Mouse (Mus musculus) embryonic facial prominence, embryonic 11.5 days (tissue): ENCODE measurements around the gene Poc1b. TPM values are rescaled to one million over a fixed set of nuclear protein-coding genes. Genes with fewer than 3 reads are reported as not detected.
A peak's percentile ranks its signal among the peaks of the same experiment; 100 is the strongest.

ENCODE experiments used
- ATAC-seq: fragments of 200-750 bp; cut with Nextera tagmentation; replicated peaks from 2 replicates; pipeline ENCODE4 v1.8.0; 2017; ENCODE audit warnings: low read depth; ENCODE audit not compliant: insufficient number of reproducible peaks, low FRiP score, low TSS enrichment
- DNase-seq: peaks from one replicate; pipeline ENCODE4 v3.0.0-alpha.2; 2015; ENCODE audit warnings: low spot score
- H3K27ac ChIP-seq: fragments of 300-500 bp; sonication (generic); replicated peaks from 2 replicates; pipeline ENCODE4 v1.5.1; 2014; ENCODE audit warnings: mild to moderate bottlenecking, low read depth, low read length, control low read depth
- H3K27me3 ChIP-seq: fragments of 300-500 bp; sonication (generic); 2 replicates; pipeline ENCODE4 v1.6.1; 2014; ENCODE audit warnings: mild to moderate bottlenecking, low read length, moderate library complexity, mixed read lengths; ENCODE audit not compliant: control insufficient read depth, insufficient read depth
- H3K36me3 ChIP-seq: fragments of 300-500 bp; sonication (generic); replicated peaks from 2 replicates; pipeline ENCODE4 v1.6.1; 2014; ENCODE audit warnings: low read depth, mild to moderate bottlenecking, low read length, moderate library complexity, mixed read lengths; ENCODE audit not compliant: control insufficient read depth, insufficient read depth
- H3K4me1 ChIP-seq: fragments of 300-500 bp; sonication (generic); 2 replicates; pipeline ENCODE4 v1.6.1; 2014; ENCODE audit warnings: low read length, mixed read lengths; ENCODE audit not compliant: control insufficient read depth, insufficient read depth
- H3K4me2 ChIP-seq: fragments of 300-500 bp; sonication (generic); 2 replicates; pipeline ENCODE4 v1.6.1; 2014; ENCODE audit warnings: low read depth, mild to moderate bottlenecking, control low read depth, low read length, moderate library complexity
- H3K4me3 ChIP-seq: fragments of 300-500 bp; sonication (generic); 2 replicates; pipeline ENCODE4 v1.5.1; 2014; ENCODE audit warnings: low read depth, low read length, control low read depth
- H3K9ac ChIP-seq: fragments of 300-500 bp; sonication (generic); replicated peaks from 2 replicates; pipeline ENCODE4 v1.6.1; 2014; ENCODE audit warnings: mild to moderate bottlenecking, control low read depth, low read length
- H3K9me3 ChIP-seq: fragments of 300-500 bp; sonication (generic); replicated peaks from 2 replicates; pipeline ENCODE4 v1.6.1; 2016; ENCODE audit warnings: mild to moderate bottlenecking, low read length, inconsistent platforms, mixed read lengths; ENCODE audit not compliant: control insufficient read depth
- WGBS: fragments of 180-500 bp; shearing (Covaris S2); extraction: QIAGEN DNeasy Blood & Tissue Kit; methylation state at CpG from one replicate; pipeline ENCODE4 v1.1.7; 2014; 5-methylcytosine and 5-hydroxymethylcytosine counted together
- polyA plus RNA-seq: library from polyadenylated mRNA; unstranded; fragments of >200 nt; fragmentation: Nextera tagmentation; extraction: Ambion mirVana; gene quantifications from 2 replicates; pipeline ENCODE4 v1.2.1, GENCODE M21; 2014

Gene Poc1b
- polyA plus RNA-seq, 1 experiment from 2014 or later: 42.0 TPM

DNA sequence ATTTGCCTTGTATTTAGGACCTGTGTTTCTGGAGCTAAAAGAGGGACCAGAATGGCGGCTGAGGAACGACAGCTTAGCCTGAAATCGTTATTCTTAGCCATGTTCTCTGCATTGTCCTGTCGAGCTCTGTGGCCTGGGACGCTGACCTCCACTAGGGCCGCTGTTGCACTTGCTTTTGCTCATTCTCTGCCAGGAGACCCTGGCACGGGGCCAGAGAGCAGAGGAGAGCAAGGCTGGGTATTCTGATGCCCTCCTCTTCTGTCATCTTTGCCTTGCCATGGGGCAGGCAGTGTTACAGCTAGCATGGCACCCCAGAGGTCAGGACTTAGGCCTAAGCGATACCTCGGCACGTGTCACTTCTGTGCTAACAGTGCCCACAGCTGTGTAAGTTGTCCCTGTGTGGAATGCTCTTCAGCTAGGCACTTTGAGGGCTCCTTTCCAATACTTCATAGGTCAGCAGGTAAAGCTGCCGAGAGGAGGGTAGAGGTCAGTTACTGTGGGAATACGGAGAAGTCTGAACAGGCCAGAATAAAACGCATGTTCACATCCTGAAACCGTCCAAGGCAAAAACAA lies 23.3 kb upstream of the Poc1b start:
- WGBS: 91% methylated on average over 14 of the region's 14 CpGs
- Histone ChIP-seq H3K36me3 (no peaks in the 10 kb centered on the region), H3K4me1 (no peaks in the 10 kb centered on the region), H3K27ac (no peak overlapping the region), H3K4me2 (no peak overlapping the region), H3K4me3 (no peak overlapping the region), H3K9me3 (no peaks in the 10 kb centered on the region), H3K9ac (no peak overlapping the region), H3K27me3 (no peaks in the 10 kb centered on the region)
- DNase-seq: no peak
- ATAC-seq: no peak

GRCm38 (mm10) chr10:99084397-99085239 lies 22.2 kb upstream of the Poc1b start:
- ATAC-seq: 0 out of 2 replicates have a peak, but pooled peaks have one; percentile 44
- Histone ChIP-seq H3K36me3 (no peaks in the 10 kb centered on the region), H3K27me3 (no peaks in the 10 kb centered on the region), H3K4me3 (no peak overlapping the region), H3K27ac (no peak overlapping the region), H3K4me2 (no peak overlapping the region), H3K9me3 (no peaks in the 10 kb centered on the region), H3K4me1 (no peaks in the 10 kb centered on the region), H3K9ac (no peak overlapping the region)
- DNase-seq: peak; percentile 92
- 47% methylated on average over 23 of the region's 23 CpGs for WGBS

DNA sequence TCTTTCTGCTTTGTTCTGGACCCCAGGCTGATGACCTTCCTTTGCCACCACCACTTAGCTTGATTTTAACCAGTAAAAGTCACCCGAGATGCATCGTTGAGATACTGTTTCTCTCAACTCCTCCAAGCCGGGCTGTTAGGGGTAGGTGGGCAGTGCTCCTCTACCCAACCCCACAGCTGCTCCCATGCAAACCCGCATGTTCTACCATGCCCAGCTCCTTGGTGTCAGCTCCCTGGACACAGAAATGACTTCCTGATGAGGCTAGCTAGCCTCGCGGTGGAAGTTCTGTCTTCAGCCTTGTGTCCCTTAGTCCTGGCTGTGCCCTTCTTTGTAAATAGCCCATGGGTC lies 21.6 kb upstream of the Poc1b start:
- Histone ChIP-seq H3K27me3 (no peaks in the 10 kb centered on the region), H3K9ac (no peak overlapping the region), H3K4me1 (no peaks in the 10 kb centered on the region), H3K9me3 (no peaks in the 10 kb centered on the region), H3K4me3 (no peak overlapping the region), H3K27ac (no peak overlapping the region), H3K36me3 (no peaks in the 10 kb centered on the region), H3K4me2 (no peak overlapping the region)
- ATAC-seq: no peak; the same call in 1 of the 2 replicates
- no peak for DNase-seq
- 55% methylated on average over 6 of the region's 6 CpGs for WGBS

DNA sequence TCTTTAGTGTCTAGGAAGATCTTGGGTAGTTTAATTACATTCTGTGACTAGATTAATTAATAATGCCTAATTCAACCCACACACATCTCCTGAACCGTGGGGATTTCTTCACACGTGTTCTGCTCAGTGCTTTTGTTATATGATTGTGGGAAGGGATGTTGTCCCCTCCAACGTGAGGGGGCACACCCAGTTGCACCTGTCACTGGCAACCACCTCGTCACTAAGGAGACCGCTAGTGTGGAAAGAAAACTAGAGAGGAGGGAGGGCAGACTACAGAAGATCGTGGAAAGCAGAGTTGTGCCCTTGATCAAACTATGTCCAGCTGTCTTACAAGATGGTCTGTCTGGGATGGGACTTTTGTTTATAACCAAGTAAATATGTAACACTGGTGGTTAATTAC lies 20.8 kb upstream of the Poc1b start:
- no peaks in the 10 kb centered on the region for H3K4me1 ChIP-seq
- no peaks in the 10 kb centered on the region for H3K27me3 ChIP-seq
- no peak for ATAC-seq
- no peak overlapping the region for H3K27ac ChIP-seq
- no peak for DNase-seq
- H3K9ac ChIP-seq: no peak overlapping the region
- no peak overlapping the region for H3K4me2 ChIP-seq
- WGBS: 70% methylated on average over 6 of the region's 6 CpGs
- H3K36me3 ChIP-seq: no peaks in the 10 kb centered on the region
- H3K4me3 ChIP-seq: no peak overlapping the region
- no peaks in the 10 kb centered on the region for H3K9me3 ChIP-seq

DNA sequence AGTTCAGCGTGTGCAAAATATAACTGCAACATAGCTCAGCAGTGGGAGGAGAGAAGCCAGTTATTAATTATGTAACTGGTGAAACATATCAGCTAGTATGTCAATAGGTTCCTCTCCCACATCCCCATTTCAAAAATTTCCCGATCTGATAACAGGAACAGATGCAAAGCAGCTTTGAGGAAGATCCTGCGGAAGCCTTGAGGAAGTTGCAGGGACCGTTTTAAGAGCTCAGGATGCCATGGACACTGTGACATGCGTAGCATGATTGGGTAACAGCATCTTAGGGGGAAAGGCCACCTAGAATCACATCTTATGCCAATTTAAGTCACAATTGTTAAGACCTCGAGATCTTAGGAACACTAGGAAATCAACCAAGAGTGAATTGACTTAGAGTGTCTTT lies 16.9 kb upstream of the Poc1b start:
- Histone ChIP-seq H3K9ac (no peak overlapping the region), H3K4me1 (no peaks in the 10 kb centered on the region), H3K36me3 (no peaks in the 10 kb centered on the region), H3K9me3 (no peaks in the 10 kb centered on the region), H3K4me2 (no peak overlapping the region), H3K27ac (no peak overlapping the region), H3K27me3 (no peaks in the 10 kb centered on the region), H3K4me3 (no peak overlapping the region)
- DNase-seq: no peak
- WGBS: 82% methylated on average over 6 of the region's 6 CpGs
- no peak for ATAC-seq

DNA sequence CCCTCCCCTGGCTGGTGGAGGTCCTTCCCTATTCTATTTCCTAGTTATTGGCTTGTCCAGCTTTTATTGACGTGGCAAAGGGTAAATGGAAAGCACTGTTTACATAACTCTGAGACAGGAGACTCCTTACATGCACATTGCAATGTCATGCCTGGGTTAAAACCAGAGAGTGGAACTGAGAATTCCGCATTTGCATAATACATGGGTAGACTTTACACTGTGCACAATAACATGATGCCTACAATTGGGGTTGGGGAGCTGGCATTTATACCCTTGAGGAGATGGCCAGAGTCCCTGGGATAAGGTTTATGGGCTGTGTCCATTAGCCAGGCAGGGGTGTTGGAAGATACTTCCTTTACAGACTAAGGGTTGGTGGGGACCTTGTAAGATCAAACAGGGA lies 13.5 kb upstream of the Poc1b start:
- Histone ChIP-seq H3K27ac (no peak overlapping the region), H3K36me3 (no peaks in the 10 kb centered on the region), H3K27me3 (no peaks in the 10 kb centered on the region), H3K9ac (no peak overlapping the region), H3K9me3 (no peaks in the 10 kb centered on the region), H3K4me1 (no peaks in the 10 kb centered on the region), H3K4me3 (no peak overlapping the region), H3K4me2 (no peak overlapping the region)
- ATAC-seq: no peak
- 62% methylated on average over 2 of the region's 2 CpGs for WGBS
- no peak for DNase-seq

- ATAC-seq (no peak), DNase-seq (peak; percentile 64)
- H3K4me1 ChIP-seq: no peaks in the 10 kb centered on the region
- no peaks in the 10 kb centered on the region for H3K27me3 ChIP-seq
- 63% methylated on average over 2 of the region's 2 CpGs for WGBS
- H3K9me3 ChIP-seq: no peaks in the 10 kb centered on the region
- H3K27ac ChIP-seq: no peak overlapping the region
- H3K9ac ChIP-seq: no peak overlapping the region
- H3K4me2 ChIP-seq: no peak overlapping the region
- H3K4me3 ChIP-seq: no peak overlapping the region
- H3K36me3 ChIP-seq: no peaks in the 10 kb centered on the region
These were observed 11.7 kb upstream of the Poc1b start for GRCm38 (mm10) chr10:99095114-99095513.

DNA sequence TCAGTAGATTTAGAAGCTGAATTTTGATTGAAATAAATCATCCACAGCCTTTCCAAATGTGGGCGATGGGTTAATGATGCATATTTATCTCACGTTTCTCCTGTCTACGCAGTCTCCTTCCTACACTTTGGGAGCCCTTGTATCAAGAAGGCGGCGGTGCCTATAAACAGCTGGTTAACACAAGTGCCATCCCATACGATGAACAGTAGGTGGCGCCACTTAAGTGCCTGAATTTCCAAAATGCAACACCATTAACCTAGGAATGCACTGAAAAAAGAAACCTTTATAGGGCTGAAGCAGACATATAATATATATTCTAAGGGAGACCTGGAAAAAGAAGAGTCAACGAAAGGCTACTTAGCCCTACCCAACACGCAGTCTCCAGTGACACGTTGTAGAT lies 9.5 kb upstream of the Poc1b start:
- Histone ChIP-seq H3K4me3 (no peak overlapping the region), H3K9ac (no peak overlapping the region), H3K4me2 (no peak overlapping the region), H3K27me3 (no peaks in the 10 kb centered on the region), H3K27ac (no peak overlapping the region), H3K4me1 (no peaks in the 10 kb centered on the region), H3K9me3 (no peaks in the 10 kb centered on the region), H3K36me3 (no peaks in the 10 kb centered on the region)
- ATAC-seq: no peak
- DNase-seq: peak; percentile 54
- 73% methylated on average over 10 of the region's 10 CpGs for WGBS
